Mouse (Mus musculus): ENCODE results near the gene 9030612E09Rik.

9030612E09Rik gene

DNA sequence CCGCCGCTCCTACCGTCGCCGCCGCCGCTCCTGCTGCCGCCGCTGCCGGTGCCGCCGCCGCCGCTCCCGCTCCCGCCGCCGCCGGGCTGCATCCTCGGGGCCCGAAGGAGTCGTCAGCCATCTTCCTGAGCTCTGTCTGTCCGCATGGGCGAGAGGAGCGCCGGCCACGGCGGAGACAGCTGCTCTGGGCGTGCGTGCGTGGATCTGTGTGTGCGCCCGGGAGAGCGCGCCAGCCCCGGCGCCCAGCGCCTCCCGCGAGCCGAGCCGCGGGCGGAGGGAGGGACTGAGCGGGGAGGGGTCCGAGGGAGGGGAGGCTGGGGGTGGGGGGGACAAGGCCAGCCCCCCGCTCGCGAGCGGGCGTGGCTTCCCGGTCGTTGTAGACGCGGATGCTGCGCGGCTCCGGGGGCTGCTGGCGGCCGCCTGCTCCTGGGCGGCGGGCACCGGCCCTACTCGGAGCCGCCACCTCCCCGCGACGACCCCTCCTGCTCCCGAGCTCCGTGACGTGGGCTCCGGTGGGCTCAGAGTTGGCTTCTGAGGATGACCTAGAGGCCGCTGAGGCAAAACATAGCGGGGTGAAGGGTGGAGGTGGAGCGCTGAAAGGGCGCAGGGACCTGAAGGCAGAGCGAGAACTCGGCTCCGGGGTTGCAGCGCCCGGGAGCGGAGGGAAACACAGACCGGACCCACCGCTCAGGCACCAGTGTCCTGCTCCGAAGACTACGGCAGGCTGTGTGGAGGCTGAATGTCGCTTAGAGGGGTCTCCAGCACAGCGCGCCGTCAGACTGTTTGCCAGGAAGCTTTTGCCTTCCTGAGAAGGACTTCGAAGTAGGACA lies at the start of gene 9030612E09Rik, which contains the start of gene Sobp:
Gene 9030612E09Rik (plus strand): TSS at position 379 of the 830 bp plus-strand sequence.
Gene Sobp (minus strand): TSS at position 205 of the 830 bp plus-strand sequence.
- peak; percentile 65 for DNase-seq

DNA sequence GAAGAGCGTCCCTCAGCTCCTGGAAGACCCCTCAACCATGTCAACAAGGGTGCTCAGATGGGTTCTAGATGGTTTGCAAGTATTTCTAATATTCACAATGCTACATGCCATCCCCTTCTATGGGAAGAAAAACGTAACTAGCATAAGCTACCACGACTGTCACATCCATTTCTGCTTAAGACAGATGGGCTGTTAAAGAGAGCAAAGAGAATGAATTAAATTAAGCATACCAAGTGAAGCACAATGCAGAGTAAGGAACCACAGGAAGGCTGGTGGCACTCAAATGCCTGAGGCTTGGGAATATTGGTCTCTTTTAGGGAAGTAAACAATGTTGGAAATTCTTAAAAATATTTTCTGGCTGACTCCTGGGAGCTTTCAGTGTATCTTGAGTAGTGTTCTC lies 45.8 kb upstream of the 9030612E09Rik start:
- no peak for DNase-seq

DNA sequence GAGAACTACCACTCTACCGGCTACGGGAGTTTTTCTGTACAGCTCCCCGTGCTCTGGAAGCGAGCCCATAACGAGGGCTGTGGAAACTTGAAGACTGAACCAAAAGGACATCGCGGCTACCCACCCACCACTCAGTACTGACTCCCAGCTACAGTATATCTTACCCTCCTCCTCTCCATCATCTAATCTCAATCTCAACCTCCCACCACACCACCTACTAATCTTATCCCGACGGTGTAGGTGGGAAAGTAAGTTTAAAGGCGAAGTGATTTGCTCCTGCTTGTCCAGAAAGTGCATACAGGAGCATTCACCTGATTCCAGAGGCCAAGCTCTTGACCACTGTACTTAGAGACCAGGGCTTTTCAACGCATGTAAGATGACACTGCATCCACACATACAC lies 40.5 kb upstream of the 9030612E09Rik start:
- DNase-seq: no peak

DNA sequence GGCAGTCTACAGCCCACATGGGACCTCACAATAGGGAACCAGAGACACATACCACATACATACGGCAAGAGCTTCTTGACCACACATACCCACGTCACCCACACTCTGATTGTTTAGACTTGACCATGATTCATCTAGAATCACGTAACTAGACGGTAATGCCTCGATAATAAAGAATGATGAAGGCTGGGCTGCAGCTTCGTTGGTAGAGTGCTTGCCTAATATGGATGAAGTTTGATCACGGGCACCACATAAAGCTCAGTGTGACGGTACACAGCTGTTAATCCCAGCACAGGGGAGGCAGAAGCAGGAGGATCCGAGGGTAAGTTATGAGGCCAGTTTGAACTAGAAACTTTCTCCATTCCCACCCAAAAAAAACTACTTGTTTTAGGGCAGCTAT lies 31.3 kb upstream of the 9030612E09Rik start:
- no peak for DNase-seq

DNA sequence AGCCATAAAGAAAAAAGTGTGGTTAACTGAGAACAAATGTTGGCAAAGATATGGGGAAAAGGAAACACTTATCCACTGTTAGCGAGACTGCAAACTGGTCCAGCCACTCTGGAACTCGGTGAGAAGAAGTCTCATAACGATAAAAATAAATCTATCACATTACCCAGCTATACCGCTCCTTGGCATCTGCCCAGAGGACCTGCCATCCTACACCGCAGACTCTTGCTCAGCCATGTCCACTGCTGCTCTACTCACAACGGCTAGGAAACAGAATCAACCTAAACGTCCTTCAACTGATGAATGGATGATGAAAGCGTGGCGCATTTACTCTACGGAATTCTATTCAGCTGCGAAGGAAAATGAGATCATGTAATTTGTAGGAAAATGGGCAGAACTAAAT lies 26.0 kb upstream of the 9030612E09Rik start:
- DNase-seq: no peak

DNA sequence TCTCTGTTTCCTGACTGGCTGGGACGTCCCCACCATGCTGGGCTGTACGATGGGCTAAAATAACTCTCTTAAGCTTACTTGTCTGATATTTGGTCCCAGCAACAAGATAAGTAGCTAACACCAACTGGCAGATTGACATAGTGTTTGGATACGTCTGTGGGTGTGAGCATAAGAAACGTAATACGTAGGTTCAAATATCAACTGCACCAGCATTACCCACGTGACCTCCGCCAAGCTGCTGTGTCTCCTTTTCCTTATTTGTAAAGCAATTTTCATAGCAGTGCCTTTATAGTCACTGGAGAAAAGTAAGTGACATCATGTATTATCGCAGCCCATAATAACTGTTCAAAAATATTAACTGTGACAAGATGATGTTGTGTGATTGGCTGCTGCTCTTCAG lies 21.9 kb upstream of the 9030612E09Rik start:
- no peak for DNase-seq

DNA sequence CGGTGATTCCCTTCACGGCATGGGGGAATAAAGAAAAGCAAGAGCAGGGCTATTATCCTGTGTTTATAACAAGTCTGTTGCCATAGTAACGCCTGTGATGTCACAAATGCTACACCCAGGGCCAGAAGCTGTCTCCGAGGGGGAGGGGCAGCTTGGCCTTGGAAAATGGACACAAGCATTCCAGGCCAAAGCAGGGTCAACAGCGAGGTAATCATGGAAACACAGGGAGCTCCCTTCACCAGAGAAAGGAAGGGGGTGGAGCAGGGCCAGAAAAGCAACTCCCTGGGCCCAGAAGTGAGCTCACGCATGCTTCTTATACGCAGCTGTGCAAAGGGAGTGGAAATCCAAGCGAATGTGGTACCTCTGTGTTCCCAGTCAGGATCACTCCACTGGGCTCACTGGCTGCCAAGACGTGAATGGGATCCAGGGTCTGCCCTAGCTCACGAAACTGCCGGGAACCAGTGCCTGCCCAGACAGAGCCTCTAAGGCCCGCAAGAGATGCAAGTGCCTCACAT lies 19.4 kb upstream of the 9030612E09Rik start:
- peak; percentile 64 for DNase-seq

DNA sequence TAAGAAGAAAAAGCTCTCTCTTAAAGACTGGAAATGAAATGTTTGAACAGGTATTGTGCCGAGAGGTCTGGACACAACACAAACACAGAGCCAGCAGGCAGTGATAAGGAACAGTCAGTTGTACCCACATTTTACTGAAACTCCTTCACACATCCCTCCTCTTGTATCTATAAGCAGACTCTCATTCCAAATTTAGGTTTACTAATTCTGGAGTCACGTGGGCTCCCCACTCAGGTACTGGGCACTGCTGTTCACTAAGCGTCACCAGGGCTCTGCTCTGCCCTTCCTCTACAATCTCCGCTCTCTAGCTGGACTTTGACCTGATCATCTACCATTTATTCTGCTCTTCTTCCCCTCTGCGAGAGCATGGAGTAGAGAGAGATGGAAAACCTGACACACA lies 15.6 kb upstream of the 9030612E09Rik start:
- DNase-seq: no peak

DNA sequence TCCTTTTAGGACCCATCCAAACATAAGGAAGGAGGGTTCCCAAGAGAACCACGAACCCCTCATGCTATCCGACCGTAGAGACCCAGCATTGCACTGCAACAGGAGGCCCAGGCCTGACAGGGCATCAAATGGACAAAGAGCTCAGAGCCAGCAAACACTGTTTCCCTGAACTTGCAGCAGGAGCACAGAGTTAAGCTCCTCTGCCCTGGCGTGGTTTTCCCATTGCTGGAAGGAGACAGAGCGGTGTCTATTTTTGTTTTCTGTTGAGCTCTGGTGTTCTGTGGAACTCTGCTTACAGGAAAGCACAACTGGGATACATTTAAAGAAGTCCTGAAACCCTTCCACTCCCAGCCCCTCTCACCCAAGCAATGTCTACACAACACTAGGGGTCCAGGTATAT lies 15.2 kb upstream of the 9030612E09Rik start:
- DNase-seq: no peak

DNA sequence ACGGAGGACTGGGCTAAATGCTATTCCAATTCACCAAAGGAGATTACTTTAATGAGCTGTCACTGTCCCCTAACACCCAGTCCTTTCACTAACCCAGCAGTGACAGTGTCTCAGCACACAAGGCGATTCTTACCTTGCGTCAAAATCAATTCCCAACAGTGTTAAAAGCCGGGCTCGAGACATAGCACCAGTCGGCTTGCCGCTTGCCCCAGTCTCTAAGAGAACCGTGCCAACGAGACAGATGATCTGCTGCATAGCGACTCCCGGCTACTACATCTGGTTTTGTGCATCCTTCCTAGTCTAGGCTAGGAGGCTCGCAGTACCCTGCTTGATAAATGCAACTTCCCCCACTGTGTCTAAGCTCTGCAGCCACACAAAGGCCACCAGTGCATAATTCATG lies 12.2 kb upstream of the 9030612E09Rik start:
- DNase-seq: no peak

DNA sequence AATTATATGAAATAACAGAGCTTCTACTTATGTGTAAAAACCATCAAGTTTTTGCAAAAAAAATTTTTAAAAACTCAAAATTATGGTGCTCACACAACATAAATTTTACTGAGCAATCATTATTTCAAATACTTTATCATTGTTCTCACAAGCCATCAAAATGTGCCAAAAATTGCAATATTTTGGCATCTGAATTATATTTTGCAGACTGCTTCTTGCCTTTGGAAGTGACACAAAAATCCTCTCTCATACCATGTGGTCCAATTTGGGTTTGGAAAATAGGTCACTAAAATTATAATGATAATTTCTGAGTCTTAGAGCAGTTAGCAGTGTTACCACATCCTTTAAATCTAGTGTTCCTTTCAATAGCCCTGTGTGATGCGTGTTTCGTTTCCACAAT lies 10.1 kb upstream of the 9030612E09Rik start:
- no peak for DNase-seq

DNA sequence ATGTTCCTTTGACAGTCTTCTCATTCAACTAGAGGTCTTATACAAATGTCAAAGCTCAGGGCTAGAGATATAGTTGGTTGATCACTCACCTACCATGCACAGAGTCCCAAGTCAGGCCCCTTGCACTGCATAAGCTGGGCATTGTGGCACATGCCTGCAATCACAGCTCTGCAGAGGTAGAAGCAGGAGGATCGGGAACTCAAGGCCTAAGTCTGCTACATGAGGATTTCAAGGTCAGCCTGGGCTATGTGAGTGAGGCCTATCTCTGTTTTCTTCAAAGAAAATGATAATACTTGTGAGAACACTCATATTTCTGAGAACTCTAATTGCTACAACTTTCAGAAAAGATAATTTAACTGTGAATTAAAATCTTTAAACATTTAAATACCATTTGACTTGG lies 8.4 kb upstream of the 9030612E09Rik start:
- no peak for DNase-seq

DNA sequence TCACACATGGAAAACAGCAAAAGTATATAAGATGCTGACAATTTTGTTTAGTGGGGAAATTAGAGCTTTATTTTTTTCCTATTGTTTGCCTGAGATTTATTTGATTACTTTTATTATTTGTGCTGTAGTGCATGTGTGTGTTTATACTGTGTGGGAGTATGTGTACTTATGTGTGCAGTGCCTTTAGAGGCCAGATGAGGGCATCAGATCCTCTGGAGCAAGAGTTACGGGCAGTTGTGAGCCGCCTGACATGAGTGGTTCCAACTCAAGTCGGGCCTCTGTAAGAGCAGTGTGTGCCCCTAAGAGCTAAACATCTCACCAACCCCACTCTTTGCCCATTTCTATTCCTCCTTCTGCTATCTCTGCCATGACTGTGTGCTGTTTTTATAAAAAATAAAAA lies 7.7 kb upstream of the 9030612E09Rik start:
- DNase-seq: no peak

DNA sequence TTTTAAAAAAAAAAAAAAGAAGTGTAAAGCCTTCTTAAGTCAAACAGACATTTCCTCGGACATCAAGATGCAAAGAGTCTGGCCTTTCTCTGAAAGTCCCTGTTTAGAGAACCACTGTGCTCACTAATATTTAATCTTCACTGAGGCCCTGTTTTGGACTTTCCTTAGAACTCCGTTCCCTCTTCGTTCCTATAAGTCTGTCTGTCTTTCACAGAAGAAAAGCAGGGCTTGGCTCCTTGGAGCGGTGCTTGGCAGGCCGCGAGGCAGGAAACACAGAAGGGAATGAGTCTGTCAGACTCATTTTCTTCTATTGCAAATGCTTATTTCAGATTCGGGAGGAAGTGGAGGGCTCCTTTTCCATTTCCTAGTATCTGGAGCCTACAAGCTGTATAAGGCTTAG lies 5.7 kb upstream of the 9030612E09Rik start:
- no peak for DNase-seq

DNA sequence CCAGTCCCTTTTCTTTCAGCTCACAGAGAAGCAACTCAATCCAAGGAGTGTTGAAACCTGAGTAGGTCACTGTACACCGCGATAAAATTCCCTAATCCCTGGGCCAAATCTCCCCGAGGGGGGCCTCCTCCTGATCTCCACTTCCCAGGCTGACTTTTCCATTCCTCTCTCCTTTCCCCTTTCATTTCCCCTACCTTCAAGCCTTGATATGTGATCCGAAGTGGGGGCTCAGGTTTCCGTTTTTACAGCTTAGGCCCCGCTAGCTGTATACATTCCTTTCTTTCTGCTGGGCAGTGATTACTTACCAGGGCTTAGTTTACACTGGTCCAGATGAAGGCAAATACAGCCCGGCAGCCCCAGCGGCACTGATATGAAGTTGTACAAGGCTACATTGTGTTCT lies 3.4 kb upstream of the 9030612E09Rik start:
- no peak for DNase-seq

DNA sequence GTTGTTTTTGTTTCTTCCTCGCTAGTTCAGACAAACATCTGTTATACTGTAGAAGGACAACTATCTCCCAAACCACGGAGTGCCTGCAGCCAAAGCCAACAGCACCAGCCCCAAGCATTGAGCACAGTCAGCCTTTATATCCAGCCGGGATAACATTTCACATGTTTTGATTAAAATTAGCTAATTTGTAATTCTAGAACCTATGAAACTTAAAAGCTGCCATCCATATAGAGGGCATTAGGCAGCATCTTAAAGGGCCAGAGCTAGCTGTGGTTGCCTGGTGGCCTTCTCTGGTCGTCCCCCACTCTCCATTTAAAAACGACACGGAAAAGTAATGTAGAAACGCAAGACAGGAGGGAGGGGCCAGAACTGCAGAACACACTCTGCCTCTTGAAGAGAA lies 2.4 kb upstream of the 9030612E09Rik start:
- no peak for DNase-seq

DNA sequence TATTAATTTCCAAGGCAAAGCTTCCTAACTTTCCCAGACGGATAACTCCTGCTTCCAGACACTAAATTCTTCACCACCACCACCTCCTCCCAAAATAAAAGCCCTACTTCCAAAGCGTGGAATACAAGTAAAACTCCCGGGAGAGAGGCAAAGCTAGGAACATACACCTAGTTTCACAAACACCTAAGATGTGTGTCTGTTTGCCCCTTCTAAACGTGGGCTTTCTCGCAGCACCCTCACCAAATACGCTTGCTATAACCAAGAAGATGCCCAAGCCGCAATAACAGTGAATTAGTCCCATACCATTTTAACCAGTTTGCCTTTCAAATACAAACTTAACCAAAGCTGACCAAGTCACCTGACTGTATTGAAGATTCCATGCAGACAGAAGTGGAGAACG lies 1.9 kb upstream of the 9030612E09Rik start:
- DNase-seq: no peak

DNA sequence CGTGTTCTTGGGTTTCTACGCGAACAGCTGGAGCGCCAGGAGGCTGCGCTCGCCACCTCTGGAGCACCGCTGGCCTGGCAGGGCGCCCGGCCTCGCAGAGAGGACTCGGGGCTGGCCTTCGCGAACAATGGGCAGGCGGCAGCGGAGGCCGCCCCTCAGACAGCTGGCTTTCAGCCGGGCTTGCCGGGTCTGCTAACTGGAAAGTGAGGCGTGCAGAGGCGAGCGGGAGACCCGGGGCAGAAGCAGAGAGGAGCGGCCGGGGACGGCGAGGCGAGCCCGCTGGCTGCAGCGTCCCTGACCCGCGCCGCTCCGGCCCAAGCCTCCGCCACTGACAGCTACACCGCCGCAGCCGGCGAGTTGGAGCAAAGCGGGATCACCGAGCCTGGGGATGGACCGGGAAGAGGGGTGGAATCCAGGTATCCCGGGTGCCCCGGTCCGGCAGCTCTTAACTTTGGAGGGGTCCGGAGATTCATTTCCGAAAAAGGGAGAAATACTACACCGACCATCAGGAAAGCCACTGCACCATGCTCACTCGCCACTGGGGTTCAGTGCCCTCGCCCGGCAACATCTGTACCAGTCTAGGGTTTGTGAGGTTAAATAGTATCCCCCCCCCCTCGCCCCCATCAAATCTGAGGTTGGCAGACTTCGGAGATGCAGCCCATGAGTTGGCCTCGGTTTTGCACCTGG lies 1.2 kb upstream of the 9030612E09Rik start:
- DNase-seq: peak; percentile 75

DNA sequence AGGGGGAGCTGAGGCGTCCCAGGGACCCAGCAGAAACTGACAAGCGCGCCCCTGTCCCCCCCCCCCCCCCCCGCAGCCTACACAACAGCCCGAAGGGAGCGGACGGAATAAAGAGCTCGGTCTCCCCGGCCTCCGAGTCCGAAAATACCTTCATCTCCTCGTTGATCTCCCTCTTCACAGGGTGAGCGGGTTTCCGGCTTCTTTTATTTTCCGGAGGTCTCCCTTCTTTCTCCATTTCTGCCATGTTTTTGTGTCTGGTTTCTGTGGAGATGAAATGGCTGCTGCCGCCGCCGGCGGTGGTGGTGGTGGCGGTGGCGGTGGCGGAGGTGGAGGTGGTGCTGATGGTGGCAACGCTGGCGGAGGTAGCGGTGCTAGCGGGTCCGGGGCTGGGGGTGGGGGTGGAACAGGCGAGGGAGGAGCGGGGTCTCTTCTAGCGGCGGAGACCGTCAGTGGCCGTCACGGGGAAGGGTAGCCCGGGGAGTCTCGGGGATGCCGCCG lies 627 bp upstream of the 9030612E09Rik start:
- DNase-seq: peak; percentile 12

DNA sequence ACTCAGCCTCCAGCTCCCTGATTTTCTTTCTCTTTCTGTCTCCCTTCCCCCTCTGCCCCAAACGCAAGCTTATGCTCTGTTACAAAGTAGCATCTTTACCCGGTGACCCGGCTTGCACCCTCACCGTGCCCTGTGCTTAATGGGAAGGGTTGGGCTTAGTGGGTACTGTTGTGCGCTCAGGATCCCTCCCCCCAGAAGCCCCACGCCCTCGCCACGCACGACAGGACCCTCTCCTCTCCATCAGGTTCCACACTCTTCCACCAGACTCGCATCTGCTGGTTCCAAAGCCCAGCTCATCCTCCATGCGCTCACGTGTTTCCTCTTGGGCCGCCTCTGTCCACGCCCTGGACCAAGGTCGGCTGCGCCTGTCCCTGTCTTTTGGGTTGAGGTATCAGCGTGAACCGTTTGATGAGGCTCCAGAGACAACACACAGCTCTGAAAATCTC lies 675 bp downstream of the 9030612E09Rik start:
- no peak for DNase-seq

DNA sequence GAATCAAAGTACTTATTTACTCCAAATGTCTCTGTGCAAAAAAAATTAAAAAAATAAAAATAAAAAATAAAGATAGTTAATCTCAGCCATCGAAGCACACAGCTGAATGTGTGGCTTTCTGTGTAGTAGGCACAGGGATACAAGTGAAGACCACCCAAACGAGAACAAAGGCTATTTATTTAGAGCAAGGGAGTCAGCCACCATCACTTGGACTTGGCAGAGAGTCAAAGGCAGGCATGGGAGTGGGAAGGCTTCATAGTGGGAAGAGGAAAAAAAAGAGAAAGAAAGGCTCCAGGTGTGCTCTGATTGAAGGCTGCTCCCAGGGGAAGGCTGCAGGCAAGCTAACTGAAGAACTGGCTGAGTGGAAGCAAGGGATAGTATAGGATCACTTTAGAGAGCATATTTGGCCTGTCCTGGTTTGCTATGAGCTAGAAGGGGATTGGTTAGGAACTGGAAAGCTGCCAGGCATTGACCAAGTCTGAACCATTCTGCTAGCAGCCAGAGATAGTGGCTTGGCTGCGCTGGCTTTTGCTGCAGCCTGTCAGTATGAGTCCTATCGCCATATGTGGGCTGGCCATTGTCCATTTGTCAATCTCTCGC lies 5.9 kb downstream of the 9030612E09Rik start:
- no peak for DNase-seq

DNA sequence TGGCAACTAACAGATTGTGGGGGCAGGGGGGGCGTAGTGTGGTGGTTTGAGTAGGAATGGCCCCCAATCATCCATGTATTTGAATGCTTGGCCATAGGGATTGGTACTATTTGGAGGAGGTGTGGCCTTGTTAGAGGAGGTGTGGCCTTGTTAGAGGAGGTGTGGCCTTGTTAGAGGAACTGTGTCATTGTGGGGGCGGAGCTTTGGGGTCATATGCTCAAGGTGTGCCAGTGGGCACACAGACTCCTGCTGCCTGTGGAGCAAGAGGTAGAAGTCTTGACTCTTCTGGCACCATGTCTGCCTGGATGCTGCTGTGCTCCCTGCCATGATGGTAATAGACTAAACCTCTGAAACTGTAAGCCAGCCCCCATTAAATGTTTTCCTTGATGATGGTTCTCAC lies 25.7 kb downstream of the 9030612E09Rik start:
- DNase-seq: no peak

DNA sequence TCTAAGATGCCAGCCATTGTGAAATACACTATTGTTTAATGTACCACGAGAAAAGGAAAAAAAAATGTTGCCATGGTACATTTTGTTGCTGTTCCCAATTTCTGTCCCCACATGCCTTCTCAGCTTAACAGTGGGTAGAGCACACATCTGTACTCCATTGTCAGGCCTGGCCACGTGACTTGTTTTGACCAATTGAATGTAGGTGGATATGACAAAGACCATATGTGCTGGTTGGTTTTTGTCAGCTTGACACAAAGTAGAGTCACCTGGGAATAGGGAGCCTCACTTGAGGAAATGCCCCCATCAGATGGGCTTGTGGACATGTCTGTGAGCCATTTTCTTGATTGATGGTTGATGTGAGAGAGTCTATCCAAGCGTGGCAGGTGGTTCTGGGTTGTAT lies 29.4 kb downstream of the 9030612E09Rik start:
- no peak for DNase-seq
